ENCODE assay signal across 22 mouse cellular contexts in genomic region chr15:31561390-31561789, GRCm38 (mm10). TPM values are rescaled to one million over a fixed set of nuclear protein-coding genes. Genes with fewer than 3 reads are reported as not detected.
DNase-seq lines count a peak whose midpoint lies in the region; ATAC-seq and TF ChIP-seq lines count a peak whose summit lies in the region.
"Had no signal": no experiment of that assay in that cellular context is flagged by ENCODE, and none has a peak within 500 bp of the region (broad histone marks: within the 10 kb centered on the region; RNA-seq: fewer than 3 reads in every experiment).

No protein-coding gene starts in this region.

- no peaks in the 10 kb centered on the region for H3K79me3 ChIP-seq in C2C12 (ENCODE audit: low read depth)

- intact Hi-C loops in left cerebral cortex, postnatal 36 days (cut with DNase I): no loop called here

- no peaks in the 10 kb centered on the region for H3K79me2 ChIP-seq in C2C12 (ENCODE audit: control insufficient read depth, insufficient read depth)

- no peak for ATAC-seq in activated CD4-positive, CD25-positive, alpha-beta regulatory T cell, adult 4 months
- ATAC-seq: forebrain, embryonic 14.5 days; intestine, embryonic 16.5 days had no signal

- no peak overlapping the region for H3ac ChIP-seq in C2C12 (ENCODE audit: control insufficient read depth, insufficient read length, low read depth)

- H3K36me3 ChIP-seq in C2C12 (ENCODE audit: control insufficient read depth, insufficient read depth): no peaks in the 10 kb centered on the region
- H3K36me3 ChIP-seq: embryonic facial prominence, embryonic 10.5 days; forebrain, embryonic 10.5 days; G1E; heart, embryonic 13.5 days; hindbrain, embryonic 15.5 days had no signal

- peak; percentile 43 for DNase-seq in adrenal gland, postnatal 25 days
- no peak for DNase-seq in adrenal gland, postnatal 4 days (ENCODE audit: low spot score in 2 of 2)
- DNase-seq in Muller cell, postnatal 12 days (ENCODE audit: inconsistent ontology term): peak; percentile 79
- DNase-seq in fibroblast of lung, adult 2 months (ENCODE audit: low read depth): peak; percentile 81
- DNase-seq in cerebellum, adult 11-12 months: no peak
- DNase-seq in left cerebral cortex, postnatal 36 days (ENCODE audit: low spot score in 2 of 2): no peak
- DNase-seq: cerebellum, adult 2 months; cerebellum, postnatal 10 days; gastrocnemius, adult 2 months; heart, adult 11 months; heart, postnatal 36 days; kidney, adult 8-10 months had no signal

- no peak overlapping the region for H3K4me3 ChIP-seq in C2C12 (ENCODE audit: insufficient read depth, poor library complexity, severe bottlenecking)
- H3K4me3 ChIP-seq: embryonic facial prominence, embryonic 10.5 days; forebrain, embryonic 10.5 days; gastrocnemius, adult 2 months; heart, embryonic 13.5 days; hindbrain, embryonic 15.5 days had no signal

- no peak for TF ChIP-seq CTCF in C2C12 (IDR thresholded peaks at IDR 0.05; ENCODE audit: control insufficient read depth, insufficient read depth, insufficient read length)

- no peaks in the 10 kb centered on the region for H3K27me3 ChIP-seq in C2C12 (ENCODE audit: control insufficient read depth, insufficient read depth, insufficient read length)
- H3K27me3 ChIP-seq: CH12.LX; heart, embryonic 13.5 days; hindbrain, embryonic 15.5 days had no signal

TF ChIP-seq in C2C12, 6 proteins besides CTCF, POLR2A, EP300 and RAD21:
- peak; percentile 57 for TF ChIP-seq FOSL1 (IDR thresholded peaks at IDR 0.05; ENCODE audit: insufficient read depth, low read length, poor library complexity, severe bottlenecking)
- TF ChIP-seq MYOD1 (IDR thresholded peaks at IDR 0.05; ENCODE audit: control insufficient read depth, insufficient read length, low read depth): peak; percentile 88
- TF ChIP-seq MAX (IDR thresholded peaks at IDR 0.05): no peak

RNA-seq across cellular contexts. Expression of gene Cmbl, which starts 3.8 kb away (rescaled TPM):
- total RNA-seq in adrenal gland, postnatal 25 days (2021): 180 and 181 TPM in 2 replicates
- 100 to 1,000 TPM; 103 to 106 TPM for total RNA-seq in adrenal gland, postnatal 4 days (2021)
- polyA plus RNA-seq in C2C12 (2012; fragmentation: generic; extraction: Trizol): 5.3 TPM
- total RNA-seq in left cerebral cortex, postnatal 36 days (2021): 10 to 100 TPM; 13.2 to 14.4 TPM
- under 1 TPM in 1 of 2 experiments, not detected in 1; 0.80 TPM for polyA plus RNA-seq in activated CD4-positive, CD25-positive, alpha-beta regulatory T cell, adult 4 months (2017; shearing (Covaris generic))
- total RNA-seq: CH12.LX, G1E had no signal
- polyA plus RNA-seq: G1E had no signal

RNA-seq across cellular contexts. Expression of gene March6, which starts 30.5 kb away (rescaled TPM):
- total RNA-seq in adrenal gland, postnatal 25 days (2021): 142 and 154 TPM in 2 replicates
- 100 to 1,000 TPM; 114 to 120 TPM for total RNA-seq in adrenal gland, postnatal 4 days (2021)
- 22.5 TPM for polyA plus RNA-seq in C2C12 (2012; fragmentation: generic; extraction: Trizol)
- total RNA-seq in left cerebral cortex, postnatal 36 days (2021): 100 to 1,000 TPM; 192 to 199 TPM
- 10 to 100 TPM; 21.1 to 21.5 TPM for polyA plus RNA-seq in activated CD4-positive, CD25-positive, alpha-beta regulatory T cell, adult 4 months (2017; shearing (Covaris generic))

RNA-seq across cellular contexts. Expression of gene Cct5, which starts 40.2 kb away (rescaled TPM):
- total RNA-seq in adrenal gland, postnatal 25 days (2021): 301 and 333 TPM in 2 replicates
- total RNA-seq in adrenal gland, postnatal 4 days (2021): 100 to 1,000 TPM; 310 to 330 TPM
- 619 TPM for polyA plus RNA-seq in C2C12 (2012; fragmentation: generic; extraction: Trizol)
- 100 to 1,000 TPM; 180 to 184 TPM for total RNA-seq in left cerebral cortex, postnatal 36 days (2021)
- polyA plus RNA-seq in activated CD4-positive, CD25-positive, alpha-beta regulatory T cell, adult 4 months (2017; shearing (Covaris generic)): 100 to 1,000 TPM; 432 to 525 TPM

RNA-seq across cellular contexts. Expression of gene Fam173b, which starts 40.3 kb away (rescaled TPM):
- total RNA-seq in adrenal gland, postnatal 25 days (2021): 24.7 and 29.0 TPM in 2 replicates
- total RNA-seq in adrenal gland, postnatal 4 days (2021): 10 to 100 TPM; 17.1 to 17.4 TPM
- 34.0 TPM for polyA plus RNA-seq in C2C12 (2012; fragmentation: generic; extraction: Trizol)
- total RNA-seq in left cerebral cortex, postnatal 36 days (2021): 10 to 100 TPM in 1 of 2 experiments, 1 to 10 TPM in 1; 9.2 to 12.8 TPM
- 10 to 100 TPM; 20.0 to 26.3 TPM for polyA plus RNA-seq in activated CD4-positive, CD25-positive, alpha-beta regulatory T cell, adult 4 months (2017; shearing (Covaris generic))

Comparison
In these comparisons a context has a peak if more than half of its experiments do, and no peak if none do; other contexts are left out.
1. DNase-seq: peak in adrenal gland, postnatal 25 days (single experiment), Muller cell, postnatal 12 days (single experiment) and fibroblast of lung, adult 2 months (single experiment); none in adrenal gland, postnatal 4 days (0 of 2), cerebellum, adult 11-12 months (single experiment) and left cerebral cortex, postnatal 36 days (0 of 2).
2. RNA of gene Cmbl, which starts 3.8 kb away (total RNA-seq): 180 to 181 TPM in adrenal gland, postnatal 25 days and 103 to 106 TPM in adrenal gland, postnatal 4 days; 13.2 to 14.4 TPM in left cerebral cortex, postnatal 36 days; every median in the first group is over 4 times any median in the second.